Mouse (Mus musculus): ENCODE data around the gene Gm45713. TPM values are rescaled to one million over a fixed set of nuclear protein-coding genes. Genes with fewer than 3 reads are reported as not detected.

The Gm45713 gene
- total RNA-seq, 1 experiment = 0.36 TPM

DNA sequence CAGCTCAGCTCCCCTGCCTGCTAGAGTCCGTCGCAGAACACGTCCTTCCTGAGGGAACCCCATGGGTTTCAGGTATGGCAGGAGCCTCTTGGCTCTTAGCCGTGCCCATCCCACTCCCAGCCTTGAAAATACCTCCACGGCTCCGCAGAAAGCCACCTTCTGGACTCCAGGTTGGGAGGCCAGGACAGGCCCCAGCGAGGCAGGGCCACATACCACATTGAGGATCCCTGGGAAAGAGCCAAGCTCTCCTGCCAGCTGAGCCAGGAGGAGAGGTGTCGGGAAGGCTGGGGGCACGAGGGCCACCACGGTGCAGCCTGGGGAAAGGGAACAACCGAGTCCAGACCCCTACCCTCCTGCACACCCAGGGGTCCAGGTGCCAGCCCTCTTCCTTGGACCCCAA is 11.2 kb upstream of the Gm45713 start:
- TF ChIP-seq ZC3H11A (IDR thresholded peaks at IDR 0.05; ENCODE audit: borderline replicate concordance, low read depth, low read length) (no peak), ZNF384 (IDR thresholded peaks at IDR 0.05; ENCODE audit: low read depth, low read length) (no peak), MAFK (IDR thresholded peaks at IDR 0.05; ENCODE audit: insufficient read depth, low read depth, low read length) (no peak), HCFC1 (IDR thresholded peaks at IDR 0.05; ENCODE audit: borderline replicate concordance, insufficient read depth, low read length) (no peak), CHD2 (IDR thresholded peaks at IDR 0.05; ENCODE audit: low read depth, low read length) (no peak)
- no peak overlapping the region for H3K4me3 ChIP-seq (ENCODE audit: insufficient read depth in 1 of 2, low read depth in 1 of 2, low read length in 2 of 2, poor library complexity in 1 of 2, severe bottlenecking in 1 of 2)
- H3K27ac ChIP-seq (ENCODE audit: insufficient read depth, low read depth, low read length, poor library complexity, severe bottlenecking) = no peak overlapping the region
- H3K36me3 ChIP-seq (ENCODE audit: control insufficient read depth, insufficient read depth, low read length, poor library complexity, severe bottlenecking) = peaks cover 34% of the 10 kb centered on the region
- peaks cover 2 to 3% of the 10 kb centered on the region in 2 experiments; a peak in 2 of 4 replicates for H3K4me1 ChIP-seq (ENCODE audit: control insufficient read depth in 2 of 2, insufficient read depth in 2 of 2, low read length in 2 of 2, poor library complexity in 1 of 2)
- no peaks in the 10 kb centered on the region for H3K9me3 ChIP-seq (ENCODE audit: control insufficient read depth, insufficient read depth, low read depth, low read length)
- H3K9ac ChIP-seq (ENCODE audit: insufficient read depth, low read depth, low read length, poor library complexity, severe bottlenecking) = no peak overlapping the region
- in situ Hi-C loops (cut with MboI; ENCODE audit: low sequenced_read_pairs in 2 of 2, unreplicated experiment in 2 of 2) = no loop called here
- DNase-seq (ENCODE audit: low read depth, low spot score) = no peak

DNA sequence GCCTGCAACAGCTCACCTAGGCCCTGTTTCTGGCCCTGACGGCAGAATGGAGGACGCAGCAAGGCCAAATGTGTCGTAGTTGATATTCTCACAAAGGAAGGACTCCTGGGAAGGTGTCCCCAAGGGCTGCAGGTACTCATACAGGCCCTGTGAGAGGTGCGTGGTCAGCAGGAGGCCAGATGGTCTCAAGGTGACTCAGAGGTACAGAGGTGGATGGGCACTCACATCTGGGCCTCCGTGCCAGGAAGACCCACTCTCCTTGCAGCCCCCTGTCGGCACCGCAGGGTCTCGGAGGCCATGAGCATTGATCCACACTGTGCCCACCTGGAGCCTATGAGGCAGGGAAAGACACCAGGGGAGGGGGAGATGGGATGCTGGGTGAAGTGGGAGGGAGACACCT is 9.4 kb upstream of the Gm45713 start:
- in situ Hi-C loops (cut with MboI; ENCODE audit: low sequenced_read_pairs in 2 of 2, unreplicated experiment in 2 of 2) = no loop called here
- peaks cover 44% of the 10 kb centered on the region for H3K36me3 ChIP-seq (ENCODE audit: control insufficient read depth, insufficient read depth, low read length, poor library complexity, severe bottlenecking)
- no peaks in the 10 kb centered on the region for H3K9me3 ChIP-seq (ENCODE audit: control insufficient read depth, insufficient read depth, low read depth, low read length)
- H3K27ac ChIP-seq (ENCODE audit: insufficient read depth, low read depth, low read length, poor library complexity, severe bottlenecking) = no peak overlapping the region
- no peak overlapping the region for H3K9ac ChIP-seq (ENCODE audit: insufficient read depth, low read depth, low read length, poor library complexity, severe bottlenecking)
- H3K4me3 ChIP-seq (ENCODE audit: insufficient read depth in 1 of 2, low read depth in 1 of 2, low read length in 2 of 2, poor library complexity in 1 of 2, severe bottlenecking in 1 of 2) = no peak overlapping the region
- DNase-seq (ENCODE audit: low read depth, low spot score) = no peak
- TF ChIP-seq CHD2 (IDR thresholded peaks at IDR 0.05; ENCODE audit: low read depth, low read length) (no peak), ZC3H11A (IDR thresholded peaks at IDR 0.05; ENCODE audit: borderline replicate concordance, low read depth, low read length) (no peak), HCFC1 (IDR thresholded peaks at IDR 0.05; ENCODE audit: borderline replicate concordance, insufficient read depth, low read length) (no peak), MAFK (IDR thresholded peaks at IDR 0.05; ENCODE audit: insufficient read depth, low read depth, low read length) (no peak)
- H3K4me1 ChIP-seq (ENCODE audit: control insufficient read depth in 2 of 2, insufficient read depth in 2 of 2, low read length in 2 of 2, poor library complexity in 1 of 2) = peaks cover 0 to under 1% of the 10 kb centered on the region in 2 experiments; a peak in 2 of 4 replicates

DNA sequence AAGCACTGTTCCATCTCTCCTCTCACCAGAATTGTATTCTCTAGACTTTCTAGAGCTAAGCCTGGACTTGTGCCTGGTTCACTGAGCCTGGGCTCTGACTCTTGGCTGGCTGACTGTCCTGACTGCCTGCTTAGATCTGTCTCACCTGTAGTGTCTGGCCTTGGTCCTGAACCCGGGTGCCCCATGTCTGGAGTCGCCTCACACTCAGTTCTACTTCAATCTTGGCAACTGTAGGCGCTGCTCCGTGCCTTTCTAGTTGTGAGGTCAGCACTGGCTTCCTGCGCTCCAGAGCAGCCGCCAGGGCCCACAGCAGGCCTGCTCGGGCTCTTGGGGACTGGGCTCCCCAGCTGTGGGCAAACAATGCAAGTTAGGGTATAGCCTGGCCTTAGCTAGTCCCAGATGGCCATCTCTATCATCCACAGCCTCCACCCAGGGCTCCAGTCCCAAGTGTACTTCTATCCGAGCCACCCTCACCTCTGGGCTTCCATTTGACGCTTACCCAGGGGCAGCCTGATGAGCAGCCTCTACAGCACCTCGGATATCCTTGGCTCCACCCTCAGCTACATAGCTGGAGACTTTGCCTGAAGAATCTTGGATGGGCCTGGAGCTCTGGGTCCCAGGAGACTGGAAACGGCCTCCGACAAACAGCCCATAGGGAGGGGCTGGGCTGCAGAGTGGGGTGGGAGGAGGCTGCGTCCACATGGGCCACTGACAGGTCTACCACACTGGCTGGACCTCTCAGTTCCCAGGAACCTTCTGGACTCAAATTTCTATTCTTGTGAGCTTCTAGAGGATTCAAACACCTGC is 8.5 kb upstream of the Gm45713 start:
- H3K36me3 ChIP-seq (ENCODE audit: control insufficient read depth, insufficient read depth, low read length, poor library complexity, severe bottlenecking) = peaks cover 44% of the 10 kb centered on the region
- in situ Hi-C loops (cut with MboI; ENCODE audit: low sequenced_read_pairs in 2 of 2, unreplicated experiment in 2 of 2) = no loop called here
- no peak overlapping the region for H3K9ac ChIP-seq (ENCODE audit: insufficient read depth, low read depth, low read length, poor library complexity, severe bottlenecking)
- peaks cover 0 to 3% of the 10 kb centered on the region in 2 experiments; a peak in 1 of 4 replicates for H3K4me1 ChIP-seq (ENCODE audit: control insufficient read depth in 2 of 2, insufficient read depth in 2 of 2, low read length in 2 of 2, poor library complexity in 1 of 2)
- TF ChIP-seq HCFC1 (IDR thresholded peaks at IDR 0.05; ENCODE audit: borderline replicate concordance, insufficient read depth, low read length) (no peak), MAFK (IDR thresholded peaks at IDR 0.05; ENCODE audit: insufficient read depth, low read depth, low read length) (no peak), CHD2 (IDR thresholded peaks at IDR 0.05; ENCODE audit: low read depth, low read length) (no peak), ZNF384 (IDR thresholded peaks at IDR 0.05; ENCODE audit: low read depth, low read length) (no peak)
- no peaks in the 10 kb centered on the region for H3K9me3 ChIP-seq (ENCODE audit: control insufficient read depth, insufficient read depth, low read depth, low read length)
- H3K4me3 ChIP-seq (ENCODE audit: insufficient read depth in 1 of 2, low read depth in 1 of 2, low read length in 2 of 2, poor library complexity in 1 of 2, severe bottlenecking in 1 of 2) = no peak overlapping the region
- H3K27ac ChIP-seq (ENCODE audit: insufficient read depth, low read depth, low read length, poor library complexity, severe bottlenecking) = no peak overlapping the region
- no peak for DNase-seq (ENCODE audit: low read depth, low spot score)

DNA sequence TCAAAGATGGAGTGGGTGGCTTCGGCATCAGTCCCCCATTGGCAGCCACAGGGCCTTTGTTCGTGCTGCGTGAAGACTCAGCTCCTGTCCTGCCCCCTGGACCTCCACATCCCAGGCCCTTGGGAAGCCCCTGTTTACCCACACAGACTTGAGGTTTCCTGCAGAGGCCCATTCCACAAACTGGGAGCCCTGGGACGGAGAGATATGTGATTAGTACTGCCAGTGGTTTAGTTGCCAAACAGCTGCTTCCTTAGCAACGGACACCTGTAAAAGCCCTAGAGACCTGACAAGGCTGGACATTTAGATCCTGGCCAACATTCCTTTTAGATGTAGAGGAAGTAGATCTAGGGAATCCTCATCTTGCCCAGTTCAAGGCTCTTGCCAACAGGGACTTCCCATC is 5.9 kb upstream of the Gm45713 start:
- in situ Hi-C loops (cut with MboI; ENCODE audit: low sequenced_read_pairs in 2 of 2, unreplicated experiment in 2 of 2) = no loop called here
- no peak for DNase-seq (ENCODE audit: low read depth, low spot score)
- H3K9me3 ChIP-seq (ENCODE audit: control insufficient read depth, insufficient read depth, low read depth, low read length) = no peaks in the 10 kb centered on the region
- H3K36me3 ChIP-seq (ENCODE audit: control insufficient read depth, insufficient read depth, low read length, poor library complexity, severe bottlenecking) = peaks cover 36% of the 10 kb centered on the region
- H3K27ac ChIP-seq (ENCODE audit: insufficient read depth, low read depth, low read length, poor library complexity, severe bottlenecking) = no peak overlapping the region
- peaks cover 0 to 4% of the 10 kb centered on the region in 2 experiments; a peak in 1 of 4 replicates for H3K4me1 ChIP-seq (ENCODE audit: control insufficient read depth in 2 of 2, insufficient read depth in 2 of 2, low read length in 2 of 2, poor library complexity in 1 of 2)
- no peak overlapping the region for H3K4me3 ChIP-seq (ENCODE audit: insufficient read depth in 1 of 2, low read depth in 1 of 2, low read length in 2 of 2, poor library complexity in 1 of 2, severe bottlenecking in 1 of 2)
- TF ChIP-seq HCFC1 (IDR thresholded peaks at IDR 0.05; ENCODE audit: borderline replicate concordance, insufficient read depth, low read length) (no peak), MAFK (IDR thresholded peaks at IDR 0.05; ENCODE audit: insufficient read depth, low read depth, low read length) (no peak), CHD2 (IDR thresholded peaks at IDR 0.05; ENCODE audit: low read depth, low read length) (no peak), ZC3H11A (IDR thresholded peaks at IDR 0.05; ENCODE audit: borderline replicate concordance, low read depth, low read length) (no peak), ZNF384 (IDR thresholded peaks at IDR 0.05; ENCODE audit: low read depth, low read length) (no peak)
- H3K9ac ChIP-seq (ENCODE audit: insufficient read depth, low read depth, low read length, poor library complexity, severe bottlenecking) = no peak overlapping the region

All from ES-E14 (cell line).